Mouse (Mus musculus): ENCODE data around the gene Npff. TPM values are rescaled to one million over a fixed set of nuclear protein-coding genes. Genes with fewer than 3 reads are reported as not detected.

The Npff gene
- polyA plus RNA-seq, 1 experiment from 2014 or later: 2.7 TPM

- Histone ChIP-seq H3K4me1 (no peaks in the 10 kb centered on the region), H3K27me3 (replicated peaks) (no peaks in the 10 kb centered on the region), H3K27ac (no peak overlapping the region), H3K4me2 (no peak overlapping the region), H3K9me3 (no peaks in the 10 kb centered on the region), H3K9ac (no peak overlapping the region), H3K4me3 (replicated peaks) (no peak overlapping the region), H3K36me3 (peaks cover 19% of the 10 kb centered on the region)
- 92% methylated on average over 4 of the region's 4 CpGs for WGBS
- no peak for ATAC-seq (ENCODE audit: insufficient read depth, low FRiP score, low read depth)
These were observed 20.1 kb upstream of the Npff start for GRCm38 (mm10) chr15:102544801-102545200.

- no peak overlapping the region for H3K4me2 ChIP-seq
- ATAC-seq (ENCODE audit: insufficient read depth, low FRiP score, low read depth): no peak
- H3K36me3 ChIP-seq: peaks cover 56% of the 10 kb centered on the region
These were observed 9.2 kb upstream of the Npff start for GRCm38 (mm10) chr15:102533926-102534325.

GRCm38 (mm10) chr15:102532106-102532900, 7.6 kb upstream of the Npff start:
- 85% methylated on average over 3 of the region's 3 CpGs for WGBS
- H3K27ac ChIP-seq: no peak overlapping the region
- H3K36me3 ChIP-seq: peaks cover 61% of the 10 kb centered on the region

More at GRCm38 (mm10) chr15:102533926-102534325, 9.2 kb upstream of the Npff start:
- WGBS: 88% methylated on average over 7 of the region's 7 CpGs
- no peak overlapping the region for H3K9ac ChIP-seq
- H3K4me1 ChIP-seq: no peaks in the 10 kb centered on the region
- no peak overlapping the region for H3K27ac ChIP-seq
- H3K27me3 ChIP-seq (replicated peaks): no peaks in the 10 kb centered on the region
- no peaks in the 10 kb centered on the region for H3K9me3 ChIP-seq
- H3K4me3 ChIP-seq (replicated peaks): no peak overlapping the region

GRCm38 (mm10) chr15:102531586-102531985, 6.8 kb upstream of the Npff start:
- Histone ChIP-seq H3K9me3 (no peaks in the 10 kb centered on the region), H3K9ac (no peak overlapping the region), H3K27ac (no peak overlapping the region), H3K36me3 (peaks cover 58% of the 10 kb centered on the region), H3K4me2 (no peak overlapping the region), H3K4me1 (no peaks in the 10 kb centered on the region), H3K27me3 (replicated peaks) (no peaks in the 10 kb centered on the region), H3K4me3 (replicated peaks) (no peak overlapping the region)
- no peak for ATAC-seq (ENCODE audit: insufficient read depth, low FRiP score, low read depth)
- 88% methylated on average over 4 of the region's 4 CpGs for WGBS

More at GRCm38 (mm10) chr15:102532106-102532900, 7.6 kb upstream of the Npff start:
- no peak overlapping the region for H3K9ac ChIP-seq
- H3K4me1 ChIP-seq: no peaks in the 10 kb centered on the region
- no peaks in the 10 kb centered on the region for H3K27me3 ChIP-seq (replicated peaks)
- H3K4me3 ChIP-seq (replicated peaks): no peak overlapping the region
- no peak overlapping the region for H3K4me2 ChIP-seq
- ATAC-seq (ENCODE audit: insufficient read depth, low FRiP score, low read depth): no peak
- H3K9me3 ChIP-seq: no peaks in the 10 kb centered on the region

GRCm38 (mm10) chr15:102530566-102530965, 5.8 kb upstream of the Npff start:
- no peak overlapping the region for H3K4me2 ChIP-seq
- H3K27me3 ChIP-seq (replicated peaks): no peaks in the 10 kb centered on the region
- no peak for ATAC-seq (ENCODE audit: insufficient read depth, low FRiP score, low read depth)
- H3K36me3 ChIP-seq: peaks cover 51% of the 10 kb centered on the region
- no peak overlapping the region for H3K4me3 ChIP-seq (replicated peaks)
- H3K9me3 ChIP-seq: no peaks in the 10 kb centered on the region
- H3K27ac ChIP-seq: no peak overlapping the region
- H3K4me1 ChIP-seq: no peaks in the 10 kb centered on the region
- 88% methylated on average over 4 of the region's 4 CpGs for WGBS
- H3K9ac ChIP-seq: no peak overlapping the region

- ATAC-seq (ENCODE audit: insufficient read depth, low FRiP score, low read depth): no peak
- WGBS: 92% methylated on average over 1 of the region's 1 CpGs
- peaks cover 53% of the 10 kb centered on the region for H3K36me3 ChIP-seq
These were observed 3.7 kb upstream of the Npff start for GRCm38 (mm10) chr15:102528396-102528795.

GRCm38 (mm10) chr15:102527936-102528335, 3.2 kb upstream of the Npff start:
- WGBS: 81% methylated on average over 3 of the region's 3 CpGs
- Histone ChIP-seq H3K9me3 (no peaks in the 10 kb centered on the region), H3K36me3 (peaks cover 49% of the 10 kb centered on the region), H3K4me3 (replicated peaks) (no peak overlapping the region), H3K9ac (no peak overlapping the region), H3K27ac (no peak overlapping the region), H3K4me2 (no peak overlapping the region), H3K4me1 (no peaks in the 10 kb centered on the region), H3K27me3 (replicated peaks) (no peaks in the 10 kb centered on the region)
- no peak for ATAC-seq (ENCODE audit: insufficient read depth, low FRiP score, low read depth)

More at GRCm38 (mm10) chr15:102528396-102528795, 3.7 kb upstream of the Npff start:
- no peaks in the 10 kb centered on the region for H3K27me3 ChIP-seq (replicated peaks)
- H3K4me3 ChIP-seq (replicated peaks): no peak overlapping the region
- H3K9ac ChIP-seq: no peak overlapping the region
- no peaks in the 10 kb centered on the region for H3K4me1 ChIP-seq
- H3K9me3 ChIP-seq: no peaks in the 10 kb centered on the region
- no peak overlapping the region for H3K27ac ChIP-seq
- H3K4me2 ChIP-seq: no peak overlapping the region

- Histone ChIP-seq H3K4me1 (no peaks in the 10 kb centered on the region), H3K27me3 (replicated peaks) (no peaks in the 10 kb centered on the region), H3K9me3 (no peaks in the 10 kb centered on the region), H3K27ac (no peak overlapping the region), H3K36me3 (peaks cover 46% of the 10 kb centered on the region), H3K9ac (no peak overlapping the region), H3K4me2 (no peak overlapping the region), H3K4me3 (replicated peaks) (no peak overlapping the region)
- no peak for ATAC-seq (ENCODE audit: insufficient read depth, low FRiP score, low read depth)
- WGBS: 69% methylated on average over 6 of the region's 6 CpGs
These were observed 1.6 kb upstream of the Npff start for GRCm38 (mm10) chr15:102526111-102527002.

GRCm38 (mm10) chr15:102521480-102521879, 3.3 kb downstream of the Npff start:
- Histone ChIP-seq H3K27me3 (replicated peaks) (no peaks in the 10 kb centered on the region), H3K27ac (no peak overlapping the region), H3K4me1 (peaks cover 16% of the 10 kb centered on the region), H3K4me2 (no peak overlapping the region), H3K9ac (no peak overlapping the region), H3K9me3 (no peaks in the 10 kb centered on the region), H3K36me3 (peaks cover 20% of the 10 kb centered on the region), H3K4me3 (replicated peaks) (no peak overlapping the region)
- 60% methylated on average over 4 of the region's 4 CpGs for WGBS
- no peak for ATAC-seq (ENCODE audit: insufficient read depth, low FRiP score, low read depth)

GRCm38 (mm10) chr15:102520416-102520815, 4.3 kb downstream of the Npff start:
- Histone ChIP-seq H3K4me2 (no peak overlapping the region), H3K9ac (no peak overlapping the region; the same call in 1 of the 2 replicates), H3K27ac (0 out of 2 replicates have a peak overlapping the region, but pooled peaks have one; percentile 11)

GRCm38 (mm10) chr15:102519211-102520141, 5.3 kb downstream of the Npff start:
- peak overlapping the region; percentile 82 for H3K9ac ChIP-seq
- H3K36me3 ChIP-seq: peaks cover 15% of the 10 kb centered on the region
- H3K4me3 ChIP-seq (replicated peaks): peak overlapping the region; percentile 75
- no peaks in the 10 kb centered on the region for H3K9me3 ChIP-seq
- H3K4me1 ChIP-seq: peaks cover 30% of the 10 kb centered on the region
- H3K27ac ChIP-seq: peak overlapping the region; percentile 100
- H3K4me2 ChIP-seq: peak overlapping the region; percentile 68
- H3K27me3 ChIP-seq (replicated peaks): no peaks in the 10 kb centered on the region
- WGBS: 55% methylated on average over 17 of the region's 17 CpGs
- ATAC-seq (ENCODE audit: insufficient read depth, low FRiP score, low read depth): no peak

More at GRCm38 (mm10) chr15:102520416-102520815, 4.3 kb downstream of the Npff start:
- Histone ChIP-seq H3K27me3 (replicated peaks) (no peaks in the 10 kb centered on the region), H3K4me1 (peaks cover 27% of the 10 kb centered on the region), H3K9me3 (no peaks in the 10 kb centered on the region), H3K36me3 (peaks cover 20% of the 10 kb centered on the region), H3K4me3 (replicated peaks) (no peak overlapping the region)
- ATAC-seq (ENCODE audit: insufficient read depth, low FRiP score, low read depth): no peak
- 60% methylated on average over 4 of the region's 4 CpGs for WGBS

Data from stomach, embryonic 15.5 days (tissue).